Mouse (Mus musculus) hindbrain, embryonic 10.5 days (tissue): ENCODE measurements at regions not wholly inside any gene's neighbourhood (a gene's known extent, or its start where the extent isn't known, plus 50 kb on each side); places are given as distances from the start of the nearest gene placed in this dataset.
"Not testable (repeated sequence)": the region's sequence is repeated elsewhere in the genome, so short reads cannot be mapped to it uniquely, and the experiment has no call there.

Source experiments
- DNase-seq: peaks from one replicate; pipeline ENCODE4 v3.0.0-alpha.2; 2017; ENCODE audit warnings: low spot score
- H3K27ac ChIP-seq: fragments of 300-500 bp; sonication (generic); 2 replicates; pipeline ENCODE4 v1.5.1; 2016; ENCODE audit warnings: mild to moderate bottlenecking, moderate library complexity
- H3K27me3 ChIP-seq: fragments of 300-500 bp; sonication (generic); 2 replicates; pipeline ENCODE4 v1.6.1; 2016; ENCODE audit warnings: mild to moderate bottlenecking; ENCODE audit not compliant: poor library complexity, insufficient read depth, severe bottlenecking
- H3K36me3 ChIP-seq: fragments of 300-500 bp; sonication (generic); 2 replicates; pipeline ENCODE4 v1.6.1; 2016; ENCODE audit warnings: mild to moderate bottlenecking, moderate library complexity
- H3K4me1 ChIP-seq: fragments of 300-500 bp; sonication (generic); replicated peaks from 2 replicates; pipeline ENCODE4 v1.6.1; 2016; ENCODE audit warnings: mild to moderate bottlenecking
- H3K4me3 ChIP-seq: fragments of 300-500 bp; sonication (generic); 2 replicates; pipeline ENCODE4 v1.5.1; 2016; ENCODE audit warnings: mild to moderate bottlenecking, moderate library complexity
- H3K9me3 ChIP-seq: fragments of 300-500 bp; sonication (generic); 2 replicates; pipeline ENCODE4 v1.6.1; 2016; ENCODE audit warnings: mild to moderate bottlenecking, moderate library complexity
- WGBS: fragments of 180-500 bp; shearing (Covaris S2); methylation state at CpG from one replicate; pipeline ENCODE4 v1.1.7; 2016; 5-methylcytosine and 5-hydroxymethylcytosine counted together

DNA sequence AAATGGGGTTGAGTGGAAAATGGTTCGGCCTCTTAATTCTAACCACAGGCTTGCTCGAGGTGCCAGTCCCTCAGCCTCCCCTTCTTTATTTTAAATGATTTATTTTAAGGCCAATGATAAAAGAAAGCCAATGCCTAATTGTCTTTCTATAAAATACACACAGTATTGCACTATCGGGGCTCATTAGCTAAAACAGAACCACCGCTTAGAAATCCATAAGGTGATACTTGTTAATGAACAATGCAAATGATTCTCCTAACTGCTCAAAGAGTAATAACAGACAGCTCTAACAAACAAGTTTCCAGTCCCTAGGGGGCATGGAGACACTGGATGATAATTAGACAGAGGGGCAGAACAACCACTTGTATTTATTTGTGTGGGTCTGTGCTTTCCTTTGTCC, 58.8 kb downstream of the Emx2 start:
- no peaks in the 10 kb centered on the region for H3K9me3 ChIP-seq
- H3K27ac ChIP-seq = no peak overlapping the region
- no peaks in the 10 kb centered on the region for H3K4me1 ChIP-seq
- DNase-seq = no peak
- 87% methylated on average over 4 of the region's 4 CpGs for WGBS
- H3K27me3 ChIP-seq = no peaks in the 10 kb centered on the region
- no peaks in the 10 kb centered on the region for H3K36me3 ChIP-seq
- no peak overlapping the region for H3K4me3 ChIP-seq

DNA sequence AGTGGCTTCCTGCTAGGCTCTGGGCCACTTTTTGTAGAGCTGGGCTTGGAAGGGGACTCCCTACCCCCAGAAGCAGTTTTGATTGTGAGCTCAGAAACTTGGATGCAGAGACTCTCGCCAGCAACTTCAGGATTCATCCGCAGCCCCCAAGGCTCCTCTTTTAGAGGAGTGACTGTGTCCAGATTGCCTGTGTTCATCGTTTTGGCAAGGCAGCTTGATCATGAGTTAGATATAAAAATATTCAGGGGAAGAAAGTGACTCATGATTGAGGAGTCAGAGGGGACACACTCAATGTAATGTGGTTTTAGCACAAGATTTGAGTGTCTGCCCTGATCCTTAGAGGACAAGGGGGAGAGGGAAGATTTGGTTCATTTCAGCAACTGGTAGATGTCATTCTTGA, 61.0 kb downstream of the Emx2 start:
- WGBS = 91% methylated on average over 3 of the region's 3 CpGs
- H3K27me3 ChIP-seq = no peaks in the 10 kb centered on the region
- H3K4me3 ChIP-seq = no peak overlapping the region
- no peak for DNase-seq
- H3K4me1 ChIP-seq = no peaks in the 10 kb centered on the region
- no peaks in the 10 kb centered on the region for H3K9me3 ChIP-seq
- H3K36me3 ChIP-seq = no peaks in the 10 kb centered on the region
- no peak overlapping the region for H3K27ac ChIP-seq

- 78% methylated on average over 11 of the region's 11 CpGs for WGBS
- no peak for DNase-seq
- Histone ChIP-seq H3K4me3 (no peak overlapping the region), H3K4me1 (no peaks in the 10 kb centered on the region), H3K9me3 (no peaks in the 10 kb centered on the region), H3K36me3 (no peaks in the 10 kb centered on the region), H3K27me3 (no peaks in the 10 kb centered on the region), H3K27ac (no peak overlapping the region)
Observed at GRCm38 (mm10) chr19:59522176-59522575, 64.0 kb downstream of the Emx2 start.

DNA sequence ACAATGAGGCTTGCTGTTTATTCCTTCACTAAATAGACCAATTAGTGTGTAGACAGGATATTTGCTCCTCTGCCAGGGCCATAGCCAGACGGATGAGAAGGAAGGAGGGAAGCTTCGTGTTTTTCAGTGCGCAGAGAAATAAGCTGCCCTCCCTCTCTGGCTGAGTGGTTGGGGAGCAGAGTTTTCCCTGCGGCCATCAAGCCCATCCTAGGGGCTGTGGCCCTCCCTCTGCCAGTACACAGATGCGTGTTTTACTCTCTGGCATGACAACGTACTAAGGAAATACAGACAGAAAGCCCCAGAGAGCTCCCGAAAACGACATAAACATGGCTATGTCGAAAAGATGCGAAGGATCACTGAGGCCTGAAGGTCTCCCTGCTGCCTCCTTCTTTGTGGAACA, 65.2 kb downstream of the Emx2 start:
- DNase-seq = no peak
- H3K36me3 ChIP-seq = no peaks in the 10 kb centered on the region
- no peaks in the 10 kb centered on the region for H3K9me3 ChIP-seq
- no peaks in the 10 kb centered on the region for H3K4me1 ChIP-seq
- H3K4me3 ChIP-seq = no peak overlapping the region
- H3K27me3 ChIP-seq = no peaks in the 10 kb centered on the region
- no peak overlapping the region for H3K27ac ChIP-seq
- WGBS = 82% methylated on average over 10 of the region's 10 CpGs

GRCm38 (mm10) chr19:59564101-59564500, 105.9 kb downstream of the Emx2 start:
- no peak for DNase-seq
- no peaks in the 10 kb centered on the region for H3K36me3 ChIP-seq
- no peaks in the 10 kb centered on the region for H3K4me1 ChIP-seq
- H3K27ac ChIP-seq = no peak overlapping the region
- no peak overlapping the region for H3K4me3 ChIP-seq
- WGBS = 80% methylated on average over 4 of the region's 4 CpGs
- H3K27me3 ChIP-seq = no peaks in the 10 kb centered on the region
- H3K9me3 ChIP-seq = no peaks in the 10 kb centered on the region

GRCm38 (mm10) chr19:59568907-59569306, 110.7 kb downstream of the Emx2 start:
- Histone ChIP-seq H3K4me3 (no peak overlapping the region), H3K27ac (no peak overlapping the region)
- DNase-seq = no peak

GRCm38 (mm10) chr19:59569590-59569989, 111.4 kb downstream of the Emx2 start:
- not testable (repeated sequence) for H3K27me3 ChIP-seq, DNase-seq, H3K9me3 ChIP-seq, H3K36me3 ChIP-seq, H3K27ac ChIP-seq, H3K4me3 ChIP-seq, H3K4me1 ChIP-seq
- 90% methylated on average over 2 of the region's 2 CpGs for WGBS

More at GRCm38 (mm10) chr19:59568907-59569306, 110.7 kb downstream of the Emx2 start:
- Histone ChIP-seq H3K9me3 (no peaks in the 10 kb centered on the region), H3K36me3 (no peaks in the 10 kb centered on the region), H3K4me1 (no peaks in the 10 kb centered on the region), H3K27me3 (no peaks in the 10 kb centered on the region)

DNA sequence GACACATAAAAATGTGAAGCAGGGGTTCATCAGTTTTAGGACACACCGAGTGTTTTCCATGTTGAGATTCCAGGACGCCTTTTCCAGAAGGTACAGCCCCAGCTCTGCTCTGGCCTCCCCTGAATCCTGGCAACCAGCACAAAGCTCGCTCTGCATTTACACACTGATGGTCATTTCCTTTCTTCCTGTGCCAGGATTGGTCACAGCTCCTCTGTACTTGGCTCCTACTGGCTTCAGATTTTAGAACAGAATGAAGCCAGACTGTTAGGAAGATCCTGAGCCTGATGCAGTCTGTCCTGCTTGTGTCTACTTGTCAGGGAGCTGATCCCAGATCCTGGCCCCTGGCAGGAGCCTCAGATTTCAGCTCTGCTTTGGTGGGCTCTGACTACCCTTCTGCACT, 116.2 kb downstream of the Emx2 start:
- Histone ChIP-seq H3K27me3 (0 out of 2 replicates have a peak, but pooled peaks cover 6% of the 10 kb centered on the region), H3K4me3 (no peak overlapping the region), H3K27ac (no peak overlapping the region), H3K9me3 (no peaks in the 10 kb centered on the region), H3K36me3 (no peaks in the 10 kb centered on the region), H3K4me1 (no peaks in the 10 kb centered on the region)
- no peak for DNase-seq
- 78% methylated on average over 3 of the region's 3 CpGs for WGBS

GRCm38 (mm10) chr19:59577886-59578285, 119.7 kb downstream of the Emx2 start:
- 80% methylated on average over 9 of the region's 9 CpGs for WGBS
- H3K9me3 ChIP-seq = no peaks in the 10 kb centered on the region
- DNase-seq = no peak
- H3K36me3 ChIP-seq = no peaks in the 10 kb centered on the region
- H3K27me3 ChIP-seq = peaks cover 37% of the 10 kb centered on the region
- no peak overlapping the region for H3K4me3 ChIP-seq
- no peaks in the 10 kb centered on the region for H3K4me1 ChIP-seq
- H3K27ac ChIP-seq = no peak overlapping the region

GRCm38 (mm10) chr19:59579676-59580075, 121.5 kb downstream of the Emx2 start:
- no peak for DNase-seq
- peaks cover 55% of the 10 kb centered on the region for H3K27me3 ChIP-seq
- H3K4me1 ChIP-seq = no peaks in the 10 kb centered on the region

DNA sequence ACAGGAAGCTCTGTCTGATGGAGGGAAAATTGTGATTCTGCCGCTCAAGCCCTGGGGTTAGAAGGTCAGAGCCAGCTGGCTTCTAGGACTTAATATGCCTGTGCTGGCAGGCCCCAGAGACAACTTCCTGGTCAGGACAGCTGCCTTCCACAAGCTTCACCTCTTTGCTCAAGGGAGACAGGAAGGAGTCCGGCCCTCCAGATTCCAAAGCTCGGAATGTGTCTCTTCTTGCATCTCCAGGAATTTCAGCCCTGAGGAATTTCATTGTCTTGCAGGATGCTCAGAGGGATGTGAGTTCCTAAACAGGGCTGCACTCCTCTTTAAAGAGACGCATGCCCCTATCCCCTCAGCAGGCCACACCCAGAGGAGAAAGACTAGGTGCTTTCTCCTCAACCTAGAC, 127.7 kb downstream of the Emx2 start:
- H3K4me3 ChIP-seq = no peak overlapping the region
- no peaks in the 10 kb centered on the region for H3K36me3 ChIP-seq
- peak; percentile 8 for DNase-seq
- H3K9me3 ChIP-seq = no peaks in the 10 kb centered on the region
- peaks cover 91% of the 10 kb centered on the region for H3K27me3 ChIP-seq
- H3K27ac ChIP-seq = no peak overlapping the region
- peaks cover 15% of the 10 kb centered on the region for H3K4me1 ChIP-seq
- WGBS = 27% methylated on average over 4 of the region's 4 CpGs

More at GRCm38 (mm10) chr19:59579676-59580075, 121.5 kb downstream of the Emx2 start:
- Histone ChIP-seq H3K4me3 (no peak overlapping the region), H3K27ac (no peak overlapping the region), H3K9me3 (no peaks in the 10 kb centered on the region), H3K36me3 (no peaks in the 10 kb centered on the region)
- WGBS = 79% methylated on average over 1 of the region's 1 CpGs

DNA sequence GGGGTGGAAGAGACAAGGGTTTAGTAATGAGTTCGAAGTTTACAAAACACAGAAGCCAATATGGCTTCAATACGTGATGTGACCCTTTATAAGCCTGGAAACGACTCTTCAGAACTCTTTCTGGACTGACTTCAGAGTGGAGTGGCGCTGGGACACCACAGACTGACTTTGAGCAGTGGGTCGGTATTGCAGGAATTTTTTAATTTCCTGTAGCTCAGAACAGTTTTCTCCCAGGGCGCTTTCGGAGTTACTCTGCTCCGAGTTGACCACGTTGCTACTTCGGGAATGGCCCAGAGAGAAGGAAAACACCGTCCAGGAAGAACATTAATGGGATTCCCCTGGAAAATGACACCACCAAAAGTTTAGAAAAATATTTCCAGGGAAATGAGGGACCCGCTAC, 129.1 kb downstream of the Emx2 start:
- Histone ChIP-seq H3K27ac (no peak overlapping the region), H3K27me3 (peaks cover 95% of the 10 kb centered on the region), H3K36me3 (no peaks in the 10 kb centered on the region), H3K9me3 (no peaks in the 10 kb centered on the region), H3K4me3 (no peak overlapping the region), H3K4me1 (peaks cover 15% of the 10 kb centered on the region)
- WGBS = 65% methylated on average over 12 of the region's 12 CpGs
- DNase-seq = no peak

- DNase-seq = peak; percentile 72
- no peaks in the 10 kb centered on the region for H3K36me3 ChIP-seq
- WGBS = 4% methylated on average over 17 of the region's 17 CpGs
- 0 out of 2 replicates have a peak overlapping the region, but pooled peaks have one; percentile 35 for H3K27ac ChIP-seq
- peaks cover 94% of the 10 kb centered on the region for H3K27me3 ChIP-seq
- H3K9me3 ChIP-seq = no peaks in the 10 kb centered on the region
- peaks cover 15% of the 10 kb centered on the region for H3K4me1 ChIP-seq
- H3K4me3 ChIP-seq = peak overlapping the region; percentile 40
Observed at GRCm38 (mm10) chr19:59588068-59588522, 129.9 kb downstream of the Emx2 start.

GRCm38 (mm10) chr19:59590021-59590420, 131.8 kb downstream of the Emx2 start:
- Histone ChIP-seq H3K4me1 (peaks cover 15% of the 10 kb centered on the region), H3K36me3 (no peaks in the 10 kb centered on the region), H3K4me3 (no peak overlapping the region), H3K9me3 (no peaks in the 10 kb centered on the region), H3K27ac (no peak overlapping the region), H3K27me3 (peaks cover 92% of the 10 kb centered on the region)
- DNase-seq = no peak
- 98% methylated on average over 3 of the region's 3 CpGs for WGBS
